Mouse (Mus musculus): ENCODE measurements at regions not wholly inside any gene's neighbourhood (a gene's known extent, or its start where the extent isn't known, plus 50 kb on each side); places are given as distances from the start of the nearest gene placed in this dataset.

DNA sequence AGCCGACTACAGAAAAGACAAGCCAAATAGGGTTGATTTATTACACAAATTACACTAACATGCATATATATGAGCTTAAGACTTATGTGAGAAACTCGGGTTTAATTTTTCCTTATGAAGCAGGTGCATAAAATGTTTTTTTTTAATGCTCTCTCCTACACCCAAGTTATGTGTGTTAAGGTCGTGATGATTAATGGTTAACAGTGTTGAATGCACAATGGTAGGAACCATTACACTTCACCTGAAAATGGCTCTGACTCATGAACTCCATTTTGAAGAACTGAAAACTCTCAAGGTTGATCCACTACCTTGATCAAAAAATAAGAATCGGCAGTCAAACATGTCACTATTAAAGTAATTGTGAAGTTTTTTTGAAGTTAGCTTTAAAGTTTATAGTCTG lies 59.4 kb upstream of the Ifne start:
- ATAC-seq (replicated peaks; ENCODE audit: extremely low read depth, insufficient read depth, low FRiP score) = no peak
- Histone ChIP-seq H3K9me3 (replicated peaks; ENCODE audit: control insufficient read depth, low read length) (no peaks in the 10 kb centered on the region), H3K4me3 (ENCODE audit: low read length) (no peak overlapping the region), H3K27me3 (ENCODE audit: control insufficient read depth, insufficient read depth, low read length) (peaks cover 12% of the 10 kb centered on the region), H3K27ac (ENCODE audit: low read length) (no peak overlapping the region), H3K4me1 (ENCODE audit: control insufficient read depth, insufficient read depth, low read length) (peaks cover 5% of the 10 kb centered on the region; the same call in 1 of the 2 replicates), H3K4me2 (ENCODE audit: low read depth, low read length) (no peak overlapping the region), H3K36me3 (ENCODE audit: control insufficient read depth, insufficient read depth) (no peaks in the 10 kb centered on the region), H3K9ac (ENCODE audit: low read length) (no peak overlapping the region)
- 77% methylated on average over 4 of the region's 4 CpGs for WGBS

DNA sequence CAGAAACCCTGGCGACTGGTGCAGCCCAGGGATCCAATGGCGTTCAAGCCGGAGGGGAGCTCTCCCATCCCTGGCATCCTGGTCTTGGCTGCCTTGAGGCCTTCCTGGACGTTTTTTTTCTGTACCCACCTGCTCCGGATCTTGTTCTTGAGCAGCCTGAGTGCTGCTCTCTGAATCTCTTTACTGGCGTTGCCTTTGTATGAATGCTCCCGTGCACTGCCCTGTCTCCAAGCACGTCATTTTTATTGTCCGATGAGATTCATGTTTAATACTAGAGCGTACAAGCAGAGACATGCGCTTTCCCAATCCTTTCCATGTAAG lies 58.7 kb upstream of the Ifne start:
- peak overlapping the region; percentile 71 for H3K9ac ChIP-seq (ENCODE audit: low read length)
- peak overlapping the region; percentile 80 for H3K4me3 ChIP-seq (ENCODE audit: low read length)
- H3K36me3 ChIP-seq (ENCODE audit: control insufficient read depth, insufficient read depth) = no peaks in the 10 kb centered on the region
- H3K9me3 ChIP-seq (replicated peaks; ENCODE audit: control insufficient read depth, low read length) = no peaks in the 10 kb centered on the region
- 13% methylated on average over 11 of the region's 11 CpGs for WGBS
- H3K4me2 ChIP-seq (ENCODE audit: low read depth, low read length) = peak overlapping the region; percentile 97
- peaks cover 5% of the 10 kb centered on the region; the same call in 1 of the 2 replicates for H3K4me1 ChIP-seq (ENCODE audit: control insufficient read depth, insufficient read depth, low read length)
- no peak overlapping the region for H3K27ac ChIP-seq (ENCODE audit: low read length)
- ATAC-seq (replicated peaks; ENCODE audit: extremely low read depth, insufficient read depth, low FRiP score) = no peak; the same call in 1 of the 2 replicates
- H3K27me3 ChIP-seq (ENCODE audit: control insufficient read depth, insufficient read depth, low read length) = peaks cover 16% of the 10 kb centered on the region

DNA sequence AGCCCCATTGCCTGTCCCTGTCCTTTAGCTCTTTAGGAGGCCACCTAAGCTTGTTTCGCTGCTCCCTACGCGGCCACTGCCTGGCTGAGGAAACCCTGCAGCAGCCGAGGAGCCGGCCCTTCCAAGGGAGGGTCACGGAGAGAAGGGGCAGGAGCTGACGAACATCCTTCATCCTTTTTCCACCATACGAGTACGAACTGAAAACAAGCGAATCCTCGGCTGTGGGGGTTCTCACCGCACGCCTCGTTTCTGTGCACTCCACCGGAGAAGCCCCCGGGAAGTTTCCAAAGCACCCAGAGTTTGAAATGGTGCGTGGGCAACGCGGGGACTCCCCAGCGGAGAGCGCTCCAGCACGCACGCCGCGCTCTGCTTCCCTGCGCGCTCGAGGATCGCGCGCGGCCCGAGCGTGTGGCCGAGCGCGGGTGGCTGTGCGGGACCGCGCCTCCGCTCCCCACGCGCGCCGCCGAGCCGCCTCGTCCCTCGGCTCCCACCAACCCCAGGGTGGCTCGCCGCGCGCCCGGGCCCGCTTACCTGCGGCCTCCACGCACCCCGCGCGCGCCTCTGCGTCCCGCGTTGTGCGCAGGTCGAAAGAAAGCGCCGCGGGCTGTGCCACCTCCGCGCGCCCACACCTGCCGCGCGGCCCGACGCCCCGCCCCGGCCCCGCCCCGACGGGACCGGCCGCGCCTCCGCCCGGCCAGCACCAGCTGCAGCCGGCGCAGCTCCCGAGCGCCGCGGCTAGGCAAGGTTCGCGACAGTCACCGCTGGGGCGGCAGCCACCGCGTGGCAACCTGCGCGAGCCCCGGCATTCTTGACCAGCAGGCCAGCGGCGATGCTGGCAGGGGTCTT lies 58.1 kb upstream of the Ifne start:
- peak; percentile 91 for ATAC-seq (replicated peaks; ENCODE audit: extremely low read depth, insufficient read depth, low FRiP score)
- H3K27ac ChIP-seq (ENCODE audit: low read length) = peak overlapping the region; percentile 27; the same call in 1 of the 2 replicates
- peaks cover 16% of the 10 kb centered on the region for H3K27me3 ChIP-seq (ENCODE audit: control insufficient read depth, insufficient read depth, low read length)
- peak overlapping the region; percentile 71 for H3K9ac ChIP-seq (ENCODE audit: low read length)
- H3K36me3 ChIP-seq (ENCODE audit: control insufficient read depth, insufficient read depth) = no peaks in the 10 kb centered on the region
- H3K4me1 ChIP-seq (ENCODE audit: control insufficient read depth, insufficient read depth, low read length) = peaks cover 5% of the 10 kb centered on the region; the same call in 1 of the 2 replicates
- H3K9me3 ChIP-seq (replicated peaks; ENCODE audit: control insufficient read depth, low read length) = no peaks in the 10 kb centered on the region
- H3K4me2 ChIP-seq (ENCODE audit: low read depth, low read length) = peak overlapping the region; percentile 97
- H3K4me3 ChIP-seq (ENCODE audit: low read length) = peak overlapping the region; percentile 80
- under 1% methylated on average over 90 of the region's 104 CpGs for WGBS

DNA sequence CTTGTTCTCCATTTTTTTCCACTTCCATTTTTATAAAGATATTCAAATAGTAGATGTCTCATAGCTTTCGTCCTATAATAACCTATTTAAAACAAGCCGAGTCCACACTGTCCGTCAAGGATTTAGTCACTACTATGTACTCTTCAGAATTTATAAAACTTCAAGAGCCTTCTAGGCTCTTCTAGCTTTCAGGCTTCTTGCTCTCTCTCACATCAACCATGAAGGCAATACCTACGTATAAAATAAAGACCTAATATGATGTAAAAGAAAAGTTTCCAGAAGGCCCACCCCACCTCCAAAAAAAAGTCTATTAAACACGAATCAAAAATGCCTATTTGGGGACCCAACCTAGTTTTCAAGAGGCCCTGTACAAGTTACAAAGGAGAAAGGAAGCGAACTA lies 57.0 kb upstream of the Ifne start:
- no peak overlapping the region for H3K27ac ChIP-seq (ENCODE audit: low read length)
- H3K9me3 ChIP-seq (replicated peaks; ENCODE audit: control insufficient read depth, low read length) = no peaks in the 10 kb centered on the region
- no peak overlapping the region for H3K4me2 ChIP-seq (ENCODE audit: low read depth, low read length)
- ATAC-seq (replicated peaks; ENCODE audit: extremely low read depth, insufficient read depth, low FRiP score) = no peak
- H3K4me3 ChIP-seq (ENCODE audit: low read length) = no peak overlapping the region
- peaks cover 5% of the 10 kb centered on the region; the same call in 1 of the 2 replicates for H3K4me1 ChIP-seq (ENCODE audit: control insufficient read depth, insufficient read depth, low read length)
- no peaks in the 10 kb centered on the region for H3K36me3 ChIP-seq (ENCODE audit: control insufficient read depth, insufficient read depth)
- 66% methylated on average over 6 of the region's 6 CpGs for WGBS
- no peak overlapping the region for H3K9ac ChIP-seq (ENCODE audit: low read length)
- H3K27me3 ChIP-seq (ENCODE audit: control insufficient read depth, insufficient read depth, low read length) = peaks cover 16% of the 10 kb centered on the region

DNA sequence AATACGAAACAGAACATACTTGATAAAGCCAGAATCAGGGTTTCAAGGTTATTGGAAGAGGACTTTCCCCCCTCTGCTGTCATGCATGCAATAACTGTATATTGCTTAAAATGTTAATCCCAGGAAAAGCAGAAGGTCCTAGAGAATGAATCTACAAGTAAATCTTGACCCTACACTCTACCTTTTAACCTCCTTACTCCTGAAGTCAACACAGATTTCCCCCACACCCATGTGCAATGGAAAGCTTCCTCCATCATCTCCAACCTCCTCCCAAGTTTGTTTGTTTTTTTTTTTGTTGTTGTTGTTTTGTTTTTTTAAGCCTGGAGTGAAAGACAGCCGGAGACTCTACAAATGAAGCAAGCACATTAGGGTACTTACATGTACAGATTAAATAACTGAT lies 55.9 kb upstream of the Ifne start:
- no peaks in the 10 kb centered on the region for H3K36me3 ChIP-seq (ENCODE audit: control insufficient read depth, insufficient read depth)
- peaks cover 16% of the 10 kb centered on the region for H3K27me3 ChIP-seq (ENCODE audit: control insufficient read depth, insufficient read depth, low read length)
- 84% methylated on average over 2 of the region's 2 CpGs for WGBS
- H3K4me1 ChIP-seq (ENCODE audit: control insufficient read depth, insufficient read depth, low read length) = peaks cover 5% of the 10 kb centered on the region; the same call in 1 of the 2 replicates
- no peak overlapping the region for H3K4me2 ChIP-seq (ENCODE audit: low read depth, low read length)
- no peaks in the 10 kb centered on the region for H3K9me3 ChIP-seq (replicated peaks; ENCODE audit: control insufficient read depth, low read length)
- no peak overlapping the region for H3K4me3 ChIP-seq (ENCODE audit: low read length)
- H3K27ac ChIP-seq (ENCODE audit: low read length) = no peak overlapping the region
- ATAC-seq (replicated peaks; ENCODE audit: extremely low read depth, insufficient read depth, low FRiP score) = no peak
- no peak overlapping the region for H3K9ac ChIP-seq (ENCODE audit: low read length)

DNA sequence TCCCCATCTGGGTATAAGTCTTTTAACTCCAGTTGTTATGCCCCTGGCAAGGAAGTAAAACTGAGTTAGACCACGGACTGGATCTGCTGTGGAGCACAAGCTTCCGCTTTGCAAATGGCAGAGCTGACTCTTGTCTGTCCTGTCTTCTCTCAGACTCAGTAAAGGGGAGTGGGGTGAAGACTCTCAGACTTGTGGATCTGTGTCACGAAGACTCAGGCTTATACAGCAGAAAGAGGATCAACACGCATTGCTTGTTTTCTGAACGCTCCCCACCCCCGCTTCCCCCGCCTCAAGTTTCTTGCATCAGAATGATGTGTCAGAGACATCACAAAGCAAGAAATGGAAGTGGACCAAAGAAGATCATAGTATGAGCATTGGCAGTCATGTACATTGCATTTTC lies 55.3 kb upstream of the Ifne start:
- Histone ChIP-seq H3K27ac (ENCODE audit: low read length) (no peak overlapping the region), H3K4me3 (ENCODE audit: low read length) (no peak overlapping the region), H3K36me3 (ENCODE audit: control insufficient read depth, insufficient read depth) (no peaks in the 10 kb centered on the region), H3K4me1 (ENCODE audit: control insufficient read depth, insufficient read depth, low read length) (peaks cover 5% of the 10 kb centered on the region; the same call in 1 of the 2 replicates), H3K4me2 (ENCODE audit: low read depth, low read length) (no peak overlapping the region), H3K9me3 (replicated peaks; ENCODE audit: control insufficient read depth, low read length) (no peaks in the 10 kb centered on the region), H3K27me3 (ENCODE audit: control insufficient read depth, insufficient read depth, low read length) (peaks cover 16% of the 10 kb centered on the region), H3K9ac (ENCODE audit: low read length) (no peak overlapping the region)
- WGBS = 73% methylated on average over 7 of the region's 7 CpGs
- ATAC-seq (replicated peaks; ENCODE audit: extremely low read depth, insufficient read depth, low FRiP score) = no peak

- no peak overlapping the region for H3K27ac ChIP-seq (ENCODE audit: low read length)
- H3K36me3 ChIP-seq (ENCODE audit: control insufficient read depth, insufficient read depth) = no peaks in the 10 kb centered on the region
- 79% methylated on average over 8 of the region's 8 CpGs for WGBS
- no peak overlapping the region for H3K4me2 ChIP-seq (ENCODE audit: low read depth, low read length)
- no peak overlapping the region for H3K9ac ChIP-seq (ENCODE audit: low read length)
- H3K9me3 ChIP-seq (replicated peaks; ENCODE audit: control insufficient read depth, low read length) = no peaks in the 10 kb centered on the region
- H3K4me1 ChIP-seq (ENCODE audit: control insufficient read depth, insufficient read depth, low read length) = peaks cover 5% of the 10 kb centered on the region; the same call in 1 of the 2 replicates
- H3K4me3 ChIP-seq (ENCODE audit: low read length) = no peak overlapping the region
- no peak for ATAC-seq (replicated peaks; ENCODE audit: extremely low read depth, insufficient read depth, low FRiP score)
- H3K27me3 ChIP-seq (ENCODE audit: control insufficient read depth, insufficient read depth, low read length) = peaks cover 16% of the 10 kb centered on the region
These were observed 54.4 kb upstream of the Ifne start for GRCm38 (mm10) chr4:88934266-88935025.

GRCm38 (mm10) chr4:88931217-88931616 lies 51.2 kb upstream of the Ifne start:
- Histone ChIP-seq H3K9me3 (replicated peaks; ENCODE audit: control insufficient read depth, low read length) (no peaks in the 10 kb centered on the region), H3K9ac (ENCODE audit: low read length) (no peak overlapping the region), H3K4me2 (ENCODE audit: low read depth, low read length) (no peak overlapping the region), H3K4me3 (ENCODE audit: low read length) (no peak overlapping the region), H3K4me1 (ENCODE audit: control insufficient read depth, insufficient read depth, low read length) (0 out of 2 replicates have a peak, but pooled peaks cover 5% of the 10 kb centered on the region), H3K27ac (ENCODE audit: low read length) (no peak overlapping the region), H3K27me3 (ENCODE audit: control insufficient read depth, insufficient read depth, low read length) (peaks cover 11% of the 10 kb centered on the region), H3K36me3 (ENCODE audit: control insufficient read depth, insufficient read depth) (no peaks in the 10 kb centered on the region; the same call in 1 of the 2 replicates)
- WGBS = 76% methylated on average over 9 of the region's 9 CpGs
- no peak; the same call in 1 of the 2 replicates for ATAC-seq (replicated peaks; ENCODE audit: extremely low read depth, insufficient read depth, low FRiP score)
